Mouse (Mus musculus) embryonic fibroblast, embryonic 13.5 days (primary cell): Measurements from ENCODE around the gene Dido1. TPM values are rescaled to one million over a fixed set of nuclear protein-coding genes. Genes with fewer than 3 reads are reported as not detected.

Experiments used
- H3K27ac ChIP-seq: 2 replicates; pipeline ENCODE4 v1.5.1; 2012; ENCODE audit warnings: low read length, control low read depth, inconsistent platforms; ENCODE audit not compliant: insufficient read depth
- H3K4me1 ChIP-seq: 2 replicates; pipeline ENCODE4 v1.6.1; 2011; ENCODE audit warnings: low read length; ENCODE audit not compliant: control insufficient read depth, insufficient read depth
- H3K4me3 ChIP-seq: 2 replicates; pipeline ENCODE4 v1.5.1; 2011; ENCODE audit warnings: mild to moderate bottlenecking, control low read depth, low read length; ENCODE audit not compliant: insufficient read depth
- CTCF ChIP-seq: IDR thresholded peaks from 2 replicates; pipeline ENCODE4 v1.5.1; 2011; ENCODE audit warnings: mild to moderate bottlenecking, control low read depth, low read length, moderate library complexity, borderline replicate concordance; ENCODE audit not compliant: insufficient read depth
- POLR2A ChIP-seq: IDR thresholded peaks from 2 replicates; pipeline ENCODE4 v1.6.1; 2011; ENCODE audit warnings: low read depth, mild to moderate bottlenecking, control low read depth, low read length, moderate library complexity
- polyA plus RNA-seq: library from polyadenylated mRNA; stranded (reverse); fragments of >200 nt; gene quantifications from 2 replicates; pipeline ENCODE4 v1.2.4, GENCODE M21; 2011; ENCODE audit warnings: low read depth; ENCODE audit not compliant: missing spikeins, insufficient read length

The Dido1 gene
- polyA plus RNA-seq, 1 experiment, result 31.3 TPM

- no peak for TF ChIP-seq POLR2A
- TF ChIP-seq CTCF, result no peak
- H3K27ac ChIP-seq, result no peak overlapping the region
- no peaks in the 10 kb centered on the region for H3K4me1 ChIP-seq
- no peak overlapping the region for H3K4me3 ChIP-seq
Observed at GRCm38 (mm10) chr2:180689841-180690240, 20.0 kb downstream of the Dido1 start.

GRCm38 (mm10) chr2:180684031-180684430 lies 25.8 kb downstream of the Dido1 start:
- Histone ChIP-seq H3K4me3 (no peak overlapping the region), H3K27ac (no peak overlapping the region), H3K4me1 (no peaks in the 10 kb centered on the region)
- no peak for TF ChIP-seq POLR2A
- no peak for TF ChIP-seq CTCF

- TF ChIP-seq CTCF (no peak), POLR2A (no peak)
- Histone ChIP-seq H3K4me3 (no peak overlapping the region), H3K27ac (no peak overlapping the region), H3K4me1 (no peaks in the 10 kb centered on the region)
Observed at GRCm38 (mm10) chr2:180683524-180683923, 26.3 kb downstream of the Dido1 start.

- no peaks in the 10 kb centered on the region for H3K4me1 ChIP-seq
- H3K4me3 ChIP-seq, result no peak overlapping the region
- no peak overlapping the region for H3K27ac ChIP-seq
- TF ChIP-seq CTCF, result no peak
- no peak for TF ChIP-seq POLR2A
Observed at GRCm38 (mm10) chr2:180681225-180681624, 28.6 kb downstream of the Dido1 start.

- no peak overlapping the region for H3K27ac ChIP-seq
- no peak overlapping the region for H3K4me3 ChIP-seq
- TF ChIP-seq POLR2A (no peak), CTCF (0 out of 2 replicates have a peak, but pooled peaks have one; percentile 0)
- no peaks in the 10 kb centered on the region for H3K4me1 ChIP-seq
Observed at GRCm38 (mm10) chr2:180678609-180679140, 31.1 kb downstream of the Dido1 start.

- no peak for TF ChIP-seq POLR2A
- no peak for TF ChIP-seq CTCF
- H3K27ac ChIP-seq, result no peak overlapping the region
Observed at GRCm38 (mm10) chr2:180676706-180677105, 33.1 kb downstream of the Dido1 start.

GRCm38 (mm10) chr2:180662008-180662407 lies 47.8 kb downstream of the Dido1 start:
- no peak overlapping the region for H3K27ac ChIP-seq
- no peak for TF ChIP-seq CTCF
- TF ChIP-seq POLR2A, result no peak
- H3K4me3 ChIP-seq, result no peak overlapping the region
- H3K4me1 ChIP-seq, result no peaks in the 10 kb centered on the region

More at GRCm38 (mm10) chr2:180676706-180677105, 33.1 kb downstream of the Dido1 start:
- no peak overlapping the region for H3K4me3 ChIP-seq
- no peaks in the 10 kb centered on the region for H3K4me1 ChIP-seq

GRCm38 (mm10) chr2:180660521-180660920 lies 49.3 kb downstream of the Dido1 start:
- Histone ChIP-seq H3K4me3 (no peak overlapping the region), H3K27ac (no peak overlapping the region), H3K4me1 (no peaks in the 10 kb centered on the region)
- TF ChIP-seq POLR2A (no peak), CTCF (no peak)

GRCm38 (mm10) chr2:180659353-180660150 lies 50.2 kb downstream of the Dido1 start:
- no peak for TF ChIP-seq POLR2A
- no peak for TF ChIP-seq CTCF
- no peak overlapping the region for H3K27ac ChIP-seq
- H3K4me1 ChIP-seq, result no peaks in the 10 kb centered on the region
- H3K4me3 ChIP-seq, result no peak overlapping the region

- Histone ChIP-seq H3K4me1 (no peaks in the 10 kb centered on the region), H3K27ac (no peak overlapping the region), H3K4me3 (no peak overlapping the region)
- TF ChIP-seq POLR2A, result no peak
- TF ChIP-seq CTCF, result no peak
Observed at GRCm38 (mm10) chr2:180658381-180658780, 51.4 kb downstream of the Dido1 start.
